Mouse (Mus musculus): ENCODE measurements around the gene H2-Ab1.

The H2-Ab1 gene

GRCm38 (mm10) chr17:34280499-34281038, 23.1 kb downstream of the H2-Ab1 start:
- in situ Hi-C loops (cut with MboI, MseI), result no loop called here

- in situ Hi-C loops (cut with MboI, MseI), result no loop called here
Measured at GRCm38 (mm10) chr17:34281836-34282235, 24.3 kb downstream of the H2-Ab1 start.

- in situ Hi-C loops (cut with MboI, MseI), result no loop called here
Measured at GRCm38 (mm10) chr17:34285371-34285770, 27.9 kb downstream of the H2-Ab1 start.

- in situ Hi-C loops (cut with MboI, MseI), result no loop called here
Measured at GRCm38 (mm10) chr17:34285848-34286247, 28.4 kb downstream of the H2-Ab1 start.

- in situ Hi-C loops (cut with MboI, MseI), result no loop called here
Measured at GRCm38 (mm10) chr17:34286501-34286900, 29.0 kb downstream of the H2-Ab1 start.

- in situ Hi-C loops (cut with MboI, MseI), result no loop called here
Measured at GRCm38 (mm10) chr17:34286999-34287398, 29.5 kb downstream of the H2-Ab1 start.

GRCm38 (mm10) chr17:34287648-34288047, 30.2 kb downstream of the H2-Ab1 start, which contains the start of gene H2-Aa:
Gene H2-Aa (minus strand): TSS chr17:34287823.
- in situ Hi-C loops (cut with MboI, MseI), result no loop called here

- in situ Hi-C loops (cut with MboI, MseI), result no loop called here
Measured at GRCm38 (mm10) chr17:34288131-34288530, 30.6 kb downstream of the H2-Ab1 start.

- in situ Hi-C loops (cut with MboI, MseI), result no loop called here
Measured at GRCm38 (mm10) chr17:34291609-34292008, 34.1 kb downstream of the H2-Ab1 start.

- in situ Hi-C loops (cut with MboI, MseI), result no loop called here
Measured at GRCm38 (mm10) chr17:34292570-34292969, 35.1 kb downstream of the H2-Ab1 start.

- in situ Hi-C loops (cut with MboI, MseI), result no loop called here
Measured at GRCm38 (mm10) chr17:34293533-34293932, 36.0 kb downstream of the H2-Ab1 start.

- in situ Hi-C loops (cut with MboI, MseI), result no loop called here
Measured at GRCm38 (mm10) chr17:34294249-34294648, 36.8 kb downstream of the H2-Ab1 start.

GRCm38 (mm10) chr17:34295307-34295706, 37.8 kb downstream of the H2-Ab1 start:
- in situ Hi-C loops (cut with MboI, MseI), result no loop called here

- in situ Hi-C loops (cut with MboI, MseI), result no loop called here
Measured at GRCm38 (mm10) chr17:34295891-34296794, 38.7 kb downstream of the H2-Ab1 start.

GRCm38 (mm10) chr17:34299356-34299755, 41.9 kb downstream of the H2-Ab1 start:
- in situ Hi-C loops (cut with MboI, MseI), result no loop called here

- in situ Hi-C loops (cut with MboI, MseI), result no loop called here
Measured at GRCm38 (mm10) chr17:34300071-34300470, 42.6 kb downstream of the H2-Ab1 start.

- in situ Hi-C loops (cut with MboI, MseI), result no loop called here
Measured at GRCm38 (mm10) chr17:34300691-34301566, 43.4 kb downstream of the H2-Ab1 start.

GRCm38 (mm10) chr17:34301670-34302190, 44.2 kb downstream of the H2-Ab1 start:
- in situ Hi-C loops (cut with MboI, MseI), result no loop called here

GRCm38 (mm10) chr17:34303789-34304188, 46.3 kb downstream of the H2-Ab1 start:
- in situ Hi-C loops (cut with MboI, MseI), result no loop called here

- in situ Hi-C loops (cut with MboI, MseI), result no loop called here
Measured at GRCm38 (mm10) chr17:34304751-34305150, 47.3 kb downstream of the H2-Ab1 start.

- in situ Hi-C loops (cut with MboI, MseI), result no loop called here
Measured at GRCm38 (mm10) chr17:34305380-34306030, 48.0 kb downstream of the H2-Ab1 start, which contains the start of gene H2-Eb1. Gene H2-Eb1 (plus strand): TSS chr17:34305867.

All from regulatory T cell (primary cell).